Mouse (Mus musculus) forebrain, embryonic 16.5 days (tissue): ENCODE measurements around the gene Zbtb20. TPM values are rescaled to one million over a fixed set of nuclear protein-coding genes. Genes with fewer than 3 reads are reported as not detected.

Source experiments
- ATAC-seq: fragments of 200-750 bp; cut with Nextera tagmentation; 2 replicates; pipeline ENCODE4 v1.8.0; 2017; ENCODE audit warnings: mild to moderate bottlenecking, moderate library complexity
- H3K27ac ChIP-seq: fragments of 300-500 bp; sonication (generic); 2 replicates; pipeline ENCODE4 v1.5.1; 2014; ENCODE audit warnings: low read length, control low read depth
- H3K27me3 ChIP-seq: fragments of 300-500 bp; sonication (generic); replicated peaks from 2 replicates; pipeline ENCODE4 v1.6.1; 2014; ENCODE audit warnings: low read length; ENCODE audit not compliant: control insufficient read depth, insufficient read depth
- H3K36me3 ChIP-seq: fragments of 300-500 bp; sonication (generic); 2 replicates; pipeline ENCODE4 v1.6.1; 2014; ENCODE audit not compliant: control insufficient read depth, insufficient read depth
- H3K4me1 ChIP-seq: fragments of 300-500 bp; sonication (generic); replicated peaks from 2 replicates; pipeline ENCODE4 v1.6.1; 2014; ENCODE audit warnings: low read length; ENCODE audit not compliant: control insufficient read depth, insufficient read depth
- H3K4me2 ChIP-seq: fragments of 300-500 bp; sonication (generic); 2 replicates; pipeline ENCODE4 v1.6.1; 2014; ENCODE audit warnings: mild to moderate bottlenecking, low read length, control low read depth
- H3K4me3 ChIP-seq: fragments of 300-500 bp; sonication (generic); replicated peaks from 2 replicates; pipeline ENCODE4 v1.5.1; 2014; ENCODE audit warnings: mild to moderate bottlenecking, low read length, control low read depth
- H3K9ac ChIP-seq: fragments of 300-500 bp; sonication (generic); replicated peaks from 2 replicates; pipeline ENCODE4 v1.6.1; 2014; ENCODE audit warnings: low read depth, low read length, control low read depth
- H3K9me3 ChIP-seq: fragments of 300-500 bp; sonication (generic); 2 replicates; pipeline ENCODE4 v1.6.1; 2016; ENCODE audit warnings: low read length; ENCODE audit not compliant: control insufficient read depth
- WGBS: fragments of 180-500 bp; shearing (Covaris S2); extraction: QIAGEN DNeasy Blood & Tissue Kit; methylation state at CpG from one replicate; pipeline ENCODE4 v1.1.7; 2014; 5-methylcytosine and 5-hydroxymethylcytosine counted together
- polyA plus RNA-seq: library from polyadenylated mRNA; unstranded; fragments of >200 nt; fragmentation: Nextera tagmentation; extraction: Ambion mirVana; gene quantifications from 2 replicates; pipeline ENCODE4 v1.2.1, GENCODE M21; 2015

Zbtb20 gene
- polyA plus RNA-seq, 1 experiment from 2014 or later, result 126 TPM

DNA sequence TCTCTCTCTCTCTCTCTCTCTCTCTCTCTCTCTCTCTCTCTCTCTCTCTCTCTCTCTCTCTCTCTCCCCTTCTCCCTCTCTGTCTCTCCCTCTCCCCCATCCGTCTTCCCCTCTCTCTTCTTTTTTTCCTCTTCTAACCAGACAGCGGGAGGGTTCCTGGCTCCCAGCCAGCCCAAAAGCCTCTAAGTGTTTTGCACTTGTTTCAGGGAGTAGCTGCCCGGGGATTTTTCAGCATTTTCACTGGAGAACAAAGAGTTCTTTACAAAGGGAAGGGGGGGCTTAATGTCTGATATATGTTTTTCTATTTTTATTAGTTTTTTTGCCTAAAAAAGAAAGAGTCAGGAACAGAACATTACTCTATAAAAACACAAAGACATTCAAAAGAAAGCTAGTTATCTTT, 628.5 kb downstream of the Zbtb20 start:
- no peaks in the 10 kb centered on the region for H3K27me3 ChIP-seq
- H3K27ac ChIP-seq, result peak overlapping the region; percentile 97
- H3K4me3 ChIP-seq, result peak overlapping the region; percentile 62
- no peaks in the 10 kb centered on the region for H3K36me3 ChIP-seq
- 2% methylated on average over 3 of the region's 3 CpGs for WGBS
- no peaks in the 10 kb centered on the region for H3K9me3 ChIP-seq
- peak overlapping the region; percentile 71 for H3K4me2 ChIP-seq
- H3K4me1 ChIP-seq, result peaks cover 30% of the 10 kb centered on the region
- peak overlapping the region; percentile 83 for H3K9ac ChIP-seq
- peak; percentile 30 for ATAC-seq

- ATAC-seq, result no peak
- Histone ChIP-seq H3K4me1 (peaks cover 30% of the 10 kb centered on the region), H3K27ac (peak overlapping the region; percentile 97), H3K27me3 (no peaks in the 10 kb centered on the region), H3K36me3 (no peaks in the 10 kb centered on the region), H3K9ac (peak overlapping the region; percentile 68), H3K4me2 (peak overlapping the region; percentile 71), H3K9me3 (no peaks in the 10 kb centered on the region), H3K4me3 (peak overlapping the region; percentile 62)
- WGBS, result 4% methylated on average over 1 of the region's 1 CpGs
Observed at GRCm38 (mm10) chr16:43504556-43504955, 628.9 kb downstream of the Zbtb20 start.

DNA sequence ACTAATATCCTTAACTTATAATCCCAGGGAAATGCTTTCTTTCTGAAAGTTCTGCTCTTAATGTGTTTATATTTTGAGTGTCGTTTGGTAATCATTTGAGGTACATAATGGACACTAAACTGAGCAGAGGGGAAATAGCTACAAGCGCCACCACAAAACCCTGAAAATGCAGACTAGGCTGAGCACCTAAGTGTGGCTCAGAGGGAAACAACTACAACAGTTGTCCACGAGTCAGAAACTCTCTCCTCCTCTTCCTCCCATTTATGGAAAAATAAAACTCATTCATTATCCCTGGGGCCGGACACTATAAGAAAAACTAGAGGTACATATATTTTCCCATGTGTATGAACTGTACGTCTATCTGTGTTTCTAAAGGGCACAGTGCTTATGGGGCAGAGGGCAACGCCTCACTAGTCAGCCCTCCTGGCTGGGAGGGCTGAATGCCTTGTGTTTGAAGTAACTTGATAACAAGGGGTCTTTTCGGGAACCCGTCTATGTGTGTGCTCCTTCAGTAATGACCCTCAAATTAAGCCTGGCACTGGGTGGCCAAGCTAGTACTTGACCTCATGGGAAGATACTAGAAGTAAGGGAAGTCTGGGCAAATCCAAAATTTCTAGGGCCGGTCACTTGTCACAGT, 629.8 kb downstream of the Zbtb20 start:
- no peaks in the 10 kb centered on the region for H3K36me3 ChIP-seq
- no peaks in the 10 kb centered on the region for H3K9me3 ChIP-seq
- peaks cover 33% of the 10 kb centered on the region for H3K4me1 ChIP-seq
- peak overlapping the region; percentile 95 for H3K27ac ChIP-seq
- H3K4me2 ChIP-seq, result peak overlapping the region; percentile 67
- H3K4me3 ChIP-seq, result peak overlapping the region; percentile 47
- H3K9ac ChIP-seq, result peak overlapping the region; percentile 71
- H3K27me3 ChIP-seq, result no peaks in the 10 kb centered on the region
- 6% methylated on average over 9 of the region's 9 CpGs for WGBS
- no peak for ATAC-seq

GRCm38 (mm10) chr16:43506189-43506751, 630.6 kb downstream of the Zbtb20 start:
- WGBS, result 4% methylated on average over 9 of the region's 9 CpGs
- Histone ChIP-seq H3K27me3 (no peaks in the 10 kb centered on the region), H3K4me3 (peak overlapping the region; percentile 47), H3K4me2 (peak overlapping the region; percentile 67), H3K27ac (peak overlapping the region; percentile 95), H3K4me1 (peaks cover 34% of the 10 kb centered on the region), H3K9me3 (no peaks in the 10 kb centered on the region), H3K36me3 (no peaks in the 10 kb centered on the region), H3K9ac (peak overlapping the region; percentile 71)
- peak; percentile 19 for ATAC-seq

GRCm38 (mm10) chr16:43506771-43507405, 631.2 kb downstream of the Zbtb20 start:
- Histone ChIP-seq H3K36me3 (no peaks in the 10 kb centered on the region), H3K27ac (peak overlapping the region; percentile 95), H3K9ac (peak overlapping the region; percentile 71), H3K4me3 (peak overlapping the region; percentile 47), H3K4me2 (peak overlapping the region; percentile 67), H3K4me1 (peaks cover 34% of the 10 kb centered on the region), H3K9me3 (no peaks in the 10 kb centered on the region), H3K27me3 (no peaks in the 10 kb centered on the region)
- no peak for ATAC-seq
- 5% methylated on average over 10 of the region's 10 CpGs for WGBS

GRCm38 (mm10) chr16:43508166-43508998, 632.7 kb downstream of the Zbtb20 start:
- Histone ChIP-seq H3K9ac (peak overlapping the region; percentile 66), H3K9me3 (no peaks in the 10 kb centered on the region), H3K27ac (peak overlapping the region; percentile 89), H3K27me3 (no peaks in the 10 kb centered on the region), H3K4me1 (peaks cover 31% of the 10 kb centered on the region), H3K4me3 (peak overlapping the region; percentile 45), H3K4me2 (peak overlapping the region; percentile 61), H3K36me3 (no peaks in the 10 kb centered on the region)
- ATAC-seq, result no peak
- WGBS, result 46% methylated on average over 9 of the region's 9 CpGs

GRCm38 (mm10) chr16:43510516-43510915, 634.8 kb downstream of the Zbtb20 start:
- Histone ChIP-seq H3K27me3 (no peaks in the 10 kb centered on the region), H3K27ac (peak overlapping the region; percentile 85), H3K4me3 (peak overlapping the region; percentile 32), H3K9me3 (no peaks in the 10 kb centered on the region), H3K9ac (peak overlapping the region; percentile 59), H3K4me2 (peak overlapping the region; percentile 58), H3K36me3 (no peaks in the 10 kb centered on the region), H3K4me1 (peaks cover 31% of the 10 kb centered on the region)
- WGBS, result 32% methylated on average over 5 of the region's 5 CpGs
- peak; percentile 42 for ATAC-seq

DNA sequence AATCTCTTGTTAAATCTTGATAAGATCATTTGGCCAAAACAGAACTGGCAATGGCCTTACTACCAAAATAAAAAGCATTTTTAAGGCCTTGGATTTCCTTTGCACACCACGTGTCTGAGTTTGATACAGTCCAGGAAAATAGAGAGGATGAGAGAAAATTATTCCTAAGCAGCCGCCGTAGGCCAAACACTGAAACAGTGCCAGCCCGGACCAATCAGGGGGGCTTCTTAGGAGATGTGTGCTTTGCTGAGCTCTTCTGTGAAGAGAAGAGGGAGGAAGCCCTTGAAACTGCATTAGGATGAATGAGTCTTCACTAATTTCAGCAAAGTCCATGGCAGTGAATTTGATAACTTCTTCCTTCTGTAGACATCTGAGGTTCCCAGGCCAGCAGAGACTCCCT, 635.9 kb downstream of the Zbtb20 start:
- 0 out of 2 replicates have a peak, but pooled peaks have one; percentile 32 for ATAC-seq
- WGBS, result 19% methylated on average over 4 of the region's 4 CpGs
- Histone ChIP-seq H3K9ac (peak overlapping the region; percentile 4; the same call in 1 of the 2 replicates), H3K27ac (no peak overlapping the region), H3K27me3 (no peaks in the 10 kb centered on the region), H3K4me3 (peak overlapping the region; percentile 23), H3K36me3 (no peaks in the 10 kb centered on the region), H3K4me1 (peaks cover 31% of the 10 kb centered on the region), H3K9me3 (no peaks in the 10 kb centered on the region), H3K4me2 (peak overlapping the region; percentile 58)

- H3K27ac ChIP-seq, result no peak overlapping the region
- H3K4me1 ChIP-seq, result peaks cover 27% of the 10 kb centered on the region
- H3K27me3 ChIP-seq, result no peaks in the 10 kb centered on the region
- H3K4me3 ChIP-seq, result no peak overlapping the region
- no peak for ATAC-seq
- no peaks in the 10 kb centered on the region for H3K36me3 ChIP-seq
- no peak overlapping the region for H3K9ac ChIP-seq
- no peak overlapping the region for H3K4me2 ChIP-seq
- no peaks in the 10 kb centered on the region for H3K9me3 ChIP-seq
- 79% methylated on average over 5 of the region's 5 CpGs for WGBS
Observed at GRCm38 (mm10) chr16:43513933-43514332, 638.3 kb downstream of the Zbtb20 start.
